Mouse (Mus musculus): Measurements from ENCODE around the gene Rbm20.

- TF ChIP-seq MAFK (IDR thresholded peaks at IDR 0.05; ENCODE audit: insufficient read depth, low read depth, low read length) (no peak), CHD2 (IDR thresholded peaks at IDR 0.05; ENCODE audit: low read depth, low read length) (no peak)
Measured at GRCm38 (mm10) chr19:53748236-53748775, 71.2 kb downstream of the Rbm20 start.
